Mouse (Mus musculus): ENCODE measurements around the gene Nrg3. TPM values are rescaled to one million over a fixed set of nuclear protein-coding genes. Genes with fewer than 3 reads are reported as not detected.

Nrg3 gene
- polyA plus RNA-seq, 1 experiment from 2014 or later: 14.4 TPM

GRCm38 (mm10) chr14:38320619-38321340 lies 1152.1 kb downstream of the Nrg3 start:
- H3K27ac ChIP-seq (replicated peaks): no peak overlapping the region

More at GRCm38 (mm10) chr14:38320619-38321340, 1152.1 kb downstream of the Nrg3 start:
- 84% methylated on average over 1 of the region's 1 CpGs for WGBS
- Histone ChIP-seq H3K4me3 (no peak overlapping the region), H3K9ac (no peak overlapping the region), H3K4me1 (replicated peaks) (no peaks in the 10 kb centered on the region), H3K36me3 (no peaks in the 10 kb centered on the region), H3K27me3 (no peaks in the 10 kb centered on the region), H3K9me3 (no peaks in the 10 kb centered on the region), H3K4me2 (no peak overlapping the region)
- no peak for ATAC-seq (ENCODE audit: low FRiP score, low read depth)

Small RNA genes lying within 50 kb of the gene (microRNA-seq; reads per million reads assigned to microRNA genes)
- not detected for gene Gm27332
